Mouse (Mus musculus) kidney, adult 2 months (tissue): Measurements from ENCODE around the gene Epsti1. TPM values are rescaled to one million over a fixed set of nuclear protein-coding genes. Genes with fewer than 3 reads are reported as not detected.

Source experiments
- DNase-seq: peaks from one replicate; pipeline ENCODE4 v3.0.0; 2021
- H3K27ac ChIP-seq: fragments of 200-500 bp; 2 replicates; pipeline ENCODE4 v1.5.1; 2012; ENCODE audit warnings: low read depth, low read length, control low read depth, inconsistent platforms; ENCODE audit not compliant: insufficient read depth
- H3K27me3 ChIP-seq: fragments of 200-500 bp; replicated peaks from 2 replicates; pipeline ENCODE4 v1.6.1; 2012; ENCODE audit warnings: mild to moderate bottlenecking, moderate library complexity, low read length, inconsistent platforms; ENCODE audit not compliant: control insufficient read depth, insufficient read depth
- H3K36me3 ChIP-seq: fragments of 200-500 bp; 2 replicates; pipeline ENCODE4 v1.6.1; 2012; ENCODE audit warnings: mild to moderate bottlenecking, moderate library complexity, low read length, inconsistent platforms; ENCODE audit not compliant: control insufficient read depth, insufficient read depth
- H3K4me1 ChIP-seq: fragments of 200-500 bp; 2 replicates; pipeline ENCODE4 v1.6.1; 2011; ENCODE audit warnings: low read length; ENCODE audit not compliant: control insufficient read depth, insufficient read depth
- H3K4me3 ChIP-seq: fragments of 200-500 bp; 2 replicates; pipeline ENCODE4 v1.5.1; 2011; ENCODE audit warnings: mild to moderate bottlenecking, low read depth, low read length, control low read depth; ENCODE audit not compliant: insufficient read depth
- CTCF ChIP-seq: fragments of 200-500 bp; conservative IDR thresholded peaks from 2 replicates; pipeline ENCODE4 v1.5.1; 2011; ENCODE audit warnings: low read depth, mild to moderate bottlenecking, control low read depth, low read length, moderate library complexity, mixed read lengths; ENCODE audit not compliant: insufficient read depth, insufficient read length
- POLR2A ChIP-seq: fragments of 200-500 bp; IDR thresholded peaks from one replicate; pipeline ENCODE4 v1.6.1; 2011; ENCODE audit warnings: low read depth, low read length, control low read depth
- WGBS: fragments of 180-500 bp; shearing (Covaris S2); methylation state at CpG from one replicate; pipeline ENCODE4 v1.1.7; 2018; 5-methylcytosine and 5-hydroxymethylcytosine counted together
- polyA plus RNA-seq: library from polyadenylated mRNA; depleted of rRNA; stranded (reverse); fragments of >200 nt; gene quantifications from 2 replicates; pipeline ENCODE4 v1.2.3, GENCODE M21; 2012; rRNA removed

Gene Epsti1
- 1.2 and 4.7 TPM in 2 replicates for polyA plus RNA-seq

- 47% methylated on average over 15 of the region's 15 CpGs for WGBS
Observed at GRCm38 (mm10) chr14:77904171-77904762, at the start of gene Epsti1. TSS of gene Epsti1 (plus strand) at chr14:77904239.

GRCm38 (mm10) chr14:77859894-77860293 lies 44.1 kb upstream of the Epsti1 start:
- H3K4me3 ChIP-seq: no peak overlapping the region
- 88% methylated on average over 1 of the region's 1 CpGs for WGBS
- no peaks in the 10 kb centered on the region for H3K4me1 ChIP-seq
- TF ChIP-seq CTCF (no peak), POLR2A (no peak)
- peaks cover 1% of the 10 kb centered on the region; the same call in 1 of the 2 replicates for H3K36me3 ChIP-seq
- H3K27me3 ChIP-seq: no peaks in the 10 kb centered on the region
- H3K27ac ChIP-seq: no peak overlapping the region
- no peak for DNase-seq

More at GRCm38 (mm10) chr14:77904171-77904762, at the start of gene Epsti1:
- Histone ChIP-seq H3K27me3 (no peaks in the 10 kb centered on the region), H3K4me1 (no peaks in the 10 kb centered on the region), H3K27ac (peak within 1 kb of the TSS; percentile 39; the same call in 1 of the 2 replicates), H3K36me3 (no peaks in the 10 kb centered on the region), H3K4me3 (peak within 1 kb of the TSS; percentile 60)
- TF ChIP-seq CTCF (no peak), POLR2A (no peak)
- DNase-seq: peak; percentile 35

GRCm38 (mm10) chr14:77860841-77861560 lies 43.0 kb upstream of the Epsti1 start:
- Histone ChIP-seq H3K36me3 (no peaks in the 10 kb centered on the region), H3K4me3 (no peak overlapping the region), H3K27me3 (no peaks in the 10 kb centered on the region), H3K27ac (no peak overlapping the region), H3K4me1 (no peaks in the 10 kb centered on the region)
- DNase-seq: no peak
- TF ChIP-seq POLR2A: no peak
- no peak for TF ChIP-seq CTCF
- WGBS: 47% methylated on average over 5 of the region's 5 CpGs

GRCm38 (mm10) chr14:77864051-77864450 lies 40.0 kb upstream of the Epsti1 start:
- WGBS: 73% methylated on average over 3 of the region's 3 CpGs
- H3K4me3 ChIP-seq: no peak overlapping the region
- H3K27me3 ChIP-seq: no peaks in the 10 kb centered on the region
- DNase-seq: no peak
- TF ChIP-seq CTCF (no peak), POLR2A (no peak)
- no peak overlapping the region for H3K27ac ChIP-seq
- no peaks in the 10 kb centered on the region for H3K36me3 ChIP-seq
- no peaks in the 10 kb centered on the region for H3K4me1 ChIP-seq

GRCm38 (mm10) chr14:77864510-77864909 lies 39.5 kb upstream of the Epsti1 start:
- H3K27me3 ChIP-seq: no peaks in the 10 kb centered on the region
- TF ChIP-seq CTCF (no peak), POLR2A (no peak)
- WGBS: 87% methylated on average over 6 of the region's 6 CpGs
- no peaks in the 10 kb centered on the region for H3K4me1 ChIP-seq
- no peak overlapping the region for H3K4me3 ChIP-seq
- H3K36me3 ChIP-seq: no peaks in the 10 kb centered on the region
- no peak overlapping the region for H3K27ac ChIP-seq
- no peak for DNase-seq

- WGBS: 93% methylated on average over 5 of the region's 5 CpGs
- no peak for DNase-seq
- no peak overlapping the region for H3K4me3 ChIP-seq
- no peak overlapping the region for H3K27ac ChIP-seq
- no peaks in the 10 kb centered on the region for H3K36me3 ChIP-seq
- no peak for TF ChIP-seq POLR2A
- no peak for TF ChIP-seq CTCF
- no peaks in the 10 kb centered on the region for H3K4me1 ChIP-seq
- no peaks in the 10 kb centered on the region for H3K27me3 ChIP-seq
Observed at GRCm38 (mm10) chr14:77867601-77868000, 36.4 kb upstream of the Epsti1 start.

- Histone ChIP-seq H3K27ac (no peak overlapping the region), H3K4me3 (no peak overlapping the region), H3K36me3 (no peaks in the 10 kb centered on the region), H3K27me3 (no peaks in the 10 kb centered on the region), H3K4me1 (no peaks in the 10 kb centered on the region; the same call in 1 of the 2 replicates)
- no peak for DNase-seq
- TF ChIP-seq CTCF: no peak
- 90% methylated on average over 3 of the region's 3 CpGs for WGBS
Observed at GRCm38 (mm10) chr14:77870926-77871325, 33.1 kb upstream of the Epsti1 start.
